Mouse (Mus musculus) neural tube, embryonic 10.5 days (tissue): ENCODE data around the gene Bbs9.

Experiments used
- DNase-seq: peaks from one replicate; pipeline ENCODE4 v3.0.0-alpha.2; 2017; ENCODE audit warnings: low spot score; ENCODE audit errors: extremely low spot score

Bbs9 gene

GRCm38 (mm10) chr9:22680484-22680883 is 205.0 kb downstream of the Bbs9 start:
- DNase-seq = no peak

DNA sequence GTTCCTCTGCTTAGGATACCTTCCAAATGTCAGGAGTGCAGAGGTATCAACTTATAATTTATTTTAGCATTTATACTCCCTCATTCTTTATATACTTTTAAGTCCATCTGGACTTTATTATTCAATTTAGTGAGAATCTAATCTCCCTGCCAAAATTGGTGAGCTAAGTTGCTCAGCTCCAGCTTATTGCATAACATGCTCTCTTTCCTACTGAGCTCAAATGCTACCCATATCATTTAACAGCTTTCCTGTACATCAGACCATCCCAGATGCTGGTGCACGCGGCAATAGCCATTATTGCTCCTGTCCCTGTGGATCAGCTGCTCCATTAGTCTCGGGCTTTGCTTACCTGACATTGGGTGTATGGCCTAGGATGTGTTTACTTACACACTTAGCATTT is 208.3 kb downstream of the Bbs9 start:
- DNase-seq = no peak

- no peak for DNase-seq
Observed at GRCm38 (mm10) chr9:22686765-22687472, 211.4 kb downstream of the Bbs9 start.

DNA sequence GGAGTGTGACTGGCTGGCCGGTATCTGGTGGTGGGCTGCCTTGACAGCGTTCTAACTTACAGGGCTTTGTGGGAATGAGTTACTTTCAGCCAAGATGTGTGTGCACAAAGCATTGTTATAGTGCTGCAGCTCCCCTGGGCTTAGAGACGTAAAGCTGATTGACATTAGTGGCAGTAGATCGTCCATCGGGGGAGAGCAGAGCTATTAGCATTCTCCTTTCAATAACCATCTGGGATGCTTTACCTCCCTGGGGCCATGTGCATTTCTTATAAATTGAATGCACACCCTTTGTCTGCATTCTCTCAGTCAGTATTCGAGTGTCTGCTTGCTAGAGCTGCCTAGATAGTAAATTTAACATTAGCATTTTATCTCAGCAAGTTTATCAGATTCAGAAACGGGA is 214.7 kb downstream of the Bbs9 start:
- no peak for DNase-seq

DNA sequence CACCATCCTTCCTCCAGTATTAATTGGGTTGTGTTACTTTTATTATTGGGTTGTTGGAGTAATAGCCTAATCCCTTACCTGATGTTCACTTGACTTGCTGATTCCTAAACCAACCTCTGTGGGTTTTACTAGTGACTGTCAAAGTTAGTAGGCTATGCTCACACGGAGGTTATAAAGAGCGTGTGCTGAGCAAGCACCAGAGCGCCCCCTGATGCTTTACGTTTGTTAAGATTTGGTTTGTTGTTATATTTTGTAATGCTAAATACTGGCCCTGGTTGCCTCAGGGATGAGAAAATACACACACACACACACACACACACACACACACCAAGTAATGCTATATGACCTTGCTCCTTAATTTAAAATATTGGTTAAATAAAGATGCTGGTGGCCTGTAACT is 219.9 kb downstream of the Bbs9 start:
- no peak for DNase-seq

- no peak for DNase-seq
Observed at GRCm38 (mm10) chr9:22696809-22697374, 221.4 kb downstream of the Bbs9 start.

DNA sequence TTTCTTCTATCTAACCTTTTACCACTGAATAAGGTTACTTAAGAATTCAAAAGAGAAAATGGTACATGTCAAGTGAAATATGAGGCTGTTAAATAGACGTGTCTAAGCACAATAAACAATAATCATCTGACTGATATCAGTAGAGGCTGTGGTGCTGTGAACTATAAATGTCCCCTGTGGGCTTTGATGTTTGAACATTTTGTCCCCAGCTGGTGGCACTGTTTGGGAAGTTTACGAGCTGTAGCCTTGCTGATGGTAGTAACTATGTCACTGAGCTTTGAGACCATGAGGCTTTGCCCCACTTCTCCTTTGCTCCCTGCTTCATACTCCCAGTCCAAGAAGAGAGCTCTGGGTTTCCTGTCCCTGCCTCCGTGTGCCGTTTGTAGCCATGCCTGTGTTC is 222.3 kb downstream of the Bbs9 start:
- no peak for DNase-seq

DNA sequence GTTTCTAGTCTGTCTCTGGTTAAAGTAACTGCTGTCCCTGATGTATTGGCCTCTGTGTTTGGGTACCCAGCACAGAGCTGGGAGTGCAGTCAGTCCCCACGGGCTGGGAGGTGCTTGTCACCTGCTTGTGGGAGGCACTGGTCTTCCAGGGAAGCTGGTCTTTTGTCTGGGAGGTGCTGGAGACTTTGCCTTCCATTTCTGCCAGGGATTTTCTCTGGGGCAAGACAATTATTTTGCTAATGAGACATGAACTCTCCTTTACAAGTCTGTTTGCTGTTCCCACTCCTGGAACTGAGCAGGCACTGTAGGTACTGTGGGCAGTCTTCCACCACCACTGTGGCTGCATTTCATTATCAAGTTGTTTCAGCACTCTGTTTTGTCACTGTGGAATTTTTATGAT is 223.0 kb downstream of the Bbs9 start:
- no peak for DNase-seq

DNA sequence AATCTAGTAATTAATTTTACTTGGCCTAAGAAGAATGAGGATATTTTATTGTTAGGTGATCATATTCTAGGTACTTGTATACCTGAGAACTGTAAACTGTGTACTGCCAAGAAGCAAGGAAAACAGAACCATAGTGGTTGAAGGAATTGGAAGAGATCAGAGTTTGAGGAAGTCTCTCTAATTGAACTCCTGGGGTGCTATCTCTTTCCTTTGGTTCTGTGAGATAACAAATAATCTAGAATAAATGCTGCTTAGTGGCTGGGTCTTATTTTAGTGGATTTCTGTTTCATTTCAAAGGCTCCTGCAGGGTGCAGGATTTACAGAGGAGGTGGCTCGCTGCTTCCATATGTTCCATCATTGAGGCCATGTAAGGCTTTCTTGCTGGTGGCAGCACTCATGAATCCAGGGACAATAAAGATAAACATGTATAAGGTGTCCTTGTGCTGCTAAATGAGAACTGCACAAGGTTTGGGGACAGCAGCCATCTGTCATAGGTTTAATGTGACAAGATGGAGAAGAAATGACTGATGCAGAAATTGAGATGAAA is 226.6 kb downstream of the Bbs9 start:
- no peak for DNase-seq

DNA sequence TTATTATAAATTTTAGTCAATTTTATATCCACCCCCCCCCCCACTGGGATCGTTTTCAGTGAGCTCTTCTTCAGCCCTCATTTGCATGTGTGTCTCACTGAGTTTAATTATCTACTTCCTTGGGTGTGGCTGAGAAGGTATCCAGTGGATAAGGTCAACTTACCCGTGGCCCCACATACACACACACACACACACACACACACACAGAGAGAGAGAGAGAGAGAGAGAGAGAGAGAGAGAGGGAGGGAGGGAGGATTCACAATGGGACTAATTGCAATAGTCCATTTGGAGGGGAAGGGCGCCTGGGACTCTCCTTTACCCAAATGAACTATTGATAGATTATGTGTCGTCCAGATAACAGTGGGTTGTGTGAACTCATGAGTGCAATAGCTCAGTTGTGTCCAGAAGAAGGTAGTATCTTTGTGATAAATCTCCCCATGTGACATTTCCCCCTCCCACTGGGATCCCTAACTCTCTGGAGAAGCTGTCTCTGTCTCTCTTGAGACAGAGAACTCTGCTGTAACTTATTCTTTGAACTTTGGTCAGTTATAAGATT is 227.4 kb downstream of the Bbs9 start:
- DNase-seq = no peak

DNA sequence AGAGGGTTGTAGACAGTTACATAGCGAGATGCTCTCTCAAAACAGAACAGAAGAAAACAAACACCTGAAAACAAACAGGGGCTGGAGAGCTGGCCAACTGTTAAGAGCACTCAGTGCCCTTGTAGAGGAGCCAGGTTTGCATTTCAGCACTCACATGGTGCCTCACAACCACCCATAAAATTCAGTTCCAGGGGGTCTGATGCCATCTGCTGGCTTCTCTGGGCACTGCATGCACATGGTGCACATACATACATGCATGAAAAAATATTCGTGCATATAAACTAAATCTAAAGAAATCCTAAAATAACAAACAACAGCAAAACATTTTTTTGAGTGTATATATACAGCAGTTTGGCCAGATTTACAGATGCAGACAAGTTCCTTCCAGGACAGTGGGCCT is 228.0 kb downstream of the Bbs9 start:
- DNase-seq = no peak

- DNase-seq = no peak
Observed at GRCm38 (mm10) chr9:22707166-22707913, 231.8 kb downstream of the Bbs9 start.

- peak; percentile 72 for DNase-seq
Observed at GRCm38 (mm10) chr9:22708970-22709726, 233.6 kb downstream of the Bbs9 start.

GRCm38 (mm10) chr9:22710032-22710431 is 234.5 kb downstream of the Bbs9 start:
- no peak for DNase-seq

DNA sequence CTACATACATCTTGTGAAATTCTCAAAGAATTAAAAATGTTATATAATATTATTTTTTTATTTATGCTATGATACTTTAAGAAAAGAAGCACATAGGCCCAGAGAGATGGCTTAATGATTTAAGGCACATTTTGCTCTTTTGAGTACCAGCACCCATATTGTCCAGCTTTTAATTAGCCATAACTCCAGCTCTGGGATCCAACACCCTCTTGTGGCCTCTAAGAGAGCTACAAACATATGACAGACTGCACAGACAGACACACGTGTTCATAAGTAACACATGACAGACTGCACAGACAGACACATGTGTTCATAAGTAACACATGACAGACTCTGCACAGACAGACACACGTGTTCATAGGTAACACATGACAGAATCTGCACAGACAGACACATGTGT is 235.8 kb downstream of the Bbs9 start:
- DNase-seq = no peak

GRCm38 (mm10) chr9:22712743-22713142 is 237.2 kb downstream of the Bbs9 start:
- no peak for DNase-seq

DNA sequence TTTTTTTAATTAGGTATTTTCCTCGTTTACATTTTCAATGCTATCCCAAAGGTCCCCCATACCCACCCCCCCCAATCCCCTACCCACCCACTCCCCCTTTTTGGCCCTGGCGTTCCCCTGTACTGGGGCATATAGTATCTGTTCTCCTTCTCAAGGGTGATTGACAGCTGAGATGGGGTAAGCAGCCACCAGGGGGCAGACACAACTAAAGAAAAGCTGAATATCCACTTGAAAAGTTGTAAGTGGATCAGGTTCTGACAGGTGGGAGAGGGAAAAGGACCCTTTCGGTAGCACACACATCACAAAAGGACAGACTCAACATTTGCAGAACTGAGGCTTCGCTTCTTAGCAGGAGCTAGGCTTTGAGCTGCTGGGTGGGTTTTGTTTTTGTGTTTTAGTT is 237.8 kb downstream of the Bbs9 start:
- DNase-seq = peak; percentile 57

DNA sequence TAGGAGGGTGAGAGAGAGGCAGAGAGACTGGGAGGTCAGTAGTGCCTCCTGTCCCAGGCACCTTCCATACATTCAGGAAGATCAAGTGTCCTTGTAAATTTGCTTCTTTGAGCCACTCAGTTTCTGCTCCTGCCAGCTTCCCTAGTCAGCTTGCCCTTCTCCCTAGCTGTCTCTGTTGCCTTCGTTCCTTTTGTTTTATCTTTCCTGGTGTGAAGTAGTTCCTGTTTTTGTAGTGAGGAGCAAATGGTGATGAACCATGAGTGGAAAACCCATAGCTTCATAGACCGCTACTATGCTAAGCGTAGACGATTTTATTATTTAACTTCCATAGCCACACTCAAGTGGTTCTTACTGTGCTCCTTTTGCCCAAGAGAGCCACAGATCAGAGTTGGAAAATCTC is 242.1 kb downstream of the Bbs9 start:
- DNase-seq = no peak

GRCm38 (mm10) chr9:22718174-22718823 is 242.8 kb downstream of the Bbs9 start:
- DNase-seq = no peak

GRCm38 (mm10) chr9:22732646-22733045 is 257.1 kb downstream of the Bbs9 start:
- DNase-seq = no peak

DNA sequence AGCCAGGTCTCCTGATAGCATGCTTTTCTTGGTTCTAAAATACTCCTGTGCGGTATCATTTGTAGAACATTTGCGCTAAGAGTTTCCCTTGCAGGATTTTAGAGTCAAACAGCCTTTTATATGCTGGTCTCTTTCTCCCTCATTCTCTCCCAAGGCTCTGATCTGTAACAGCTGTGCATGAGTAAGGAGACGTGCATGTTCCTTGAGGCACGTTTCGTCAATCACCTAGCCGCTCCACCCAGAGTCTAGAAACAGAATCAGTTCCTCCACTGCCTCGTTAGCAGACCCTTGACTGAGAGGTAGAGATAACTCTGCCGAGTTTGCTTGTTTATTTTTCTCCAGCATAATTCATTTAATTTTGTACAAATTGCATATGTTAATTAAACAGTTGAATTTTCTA is 259.4 kb downstream of the Bbs9 start:
- no peak for DNase-seq
